Mouse (Mus musculus) MEL (cell line): ENCODE measurements around the gene Ier3.

ENCODE experiments used
- CHD1 ChIP-seq: IDR thresholded peaks from 2 replicates; pipeline ENCODE4 v1.6.1; 2012; ENCODE audit warnings: low read depth, mild to moderate bottlenecking, inconsistent platforms, low read length, improper control_type of control experiment
- CTCF ChIP-seq, 3 experiments: IDR thresholded peaks in 2 of 3; conservative IDR thresholded peaks in 1 of 3; 2 replicates each; pipeline ENCODE4 v1.5.1; 2011 to 2012; ENCODE audit warnings: low read length in 3 of 3, low read depth in 2 of 3, mild to moderate bottlenecking in 2 of 3, improper control_type of control experiment in 1 of 3, inconsistent platforms in 1 of 3, mixed read lengths in 1 of 3, moderate library complexity in 1 of 3; ENCODE audit not compliant: control insufficient read depth in 1 of 3, insufficient read depth in 1 of 3, poor library complexity in 1 of 3, severe bottlenecking in 1 of 3
- EP300 ChIP-seq, 2 experiments: IDR thresholded peaks; 2 replicates each; pipeline ENCODE4 v1.6.1; 2011; ENCODE audit warnings: improper control_type of control experiment in 2 of 2, low read length in 2 of 2, low read depth in 1 of 2, mild to moderate bottlenecking in 1 of 2
- GABPA ChIP-seq: IDR thresholded peaks from 2 replicates; pipeline ENCODE4 v1.6.1; 2012; ENCODE audit warnings: low read depth, mild to moderate bottlenecking, inconsistent platforms, low read length, improper control_type of control experiment, moderate library complexity
- JUND ChIP-seq: IDR thresholded peaks from 2 replicates; pipeline ENCODE4 v1.6.1; 2011; ENCODE audit warnings: low read depth, mild to moderate bottlenecking, improper control_type of control experiment, low read length
- MAZ ChIP-seq: IDR thresholded peaks from 2 replicates; pipeline ENCODE4 v1.6.1; 2012; ENCODE audit warnings: low read depth, mild to moderate bottlenecking, inconsistent platforms, low read length, improper control_type of control experiment
- POLR2A ChIP-seq, 2 experiments: IDR thresholded peaks; 2 replicates each; pipeline ENCODE4 v1.6.1; 2011 to 2012; ENCODE audit warnings: low read length in 2 of 2, mild to moderate bottlenecking in 2 of 2, control low read depth in 1 of 2, improper control_type of control experiment in 1 of 2, low read depth in 1 of 2, moderate library complexity in 1 of 2; ENCODE audit not compliant: control insufficient read depth in 1 of 2, insufficient read depth in 1 of 2, poor library complexity in 1 of 2
- TAL1 ChIP-seq: IDR thresholded peaks from 2 replicates; pipeline ENCODE4 v1.6.1; 2012; ENCODE audit warnings: mild to moderate bottlenecking, inconsistent platforms, low read length, moderate library complexity, mixed read lengths
- TCF12 ChIP-seq: IDR thresholded peaks from 2 replicates; pipeline ENCODE4 v1.6.1; 2014; ENCODE audit warnings: low read depth, mild to moderate bottlenecking, inconsistent platforms, low read length, improper control_type of control experiment, moderate library complexity
- ZKSCAN1 ChIP-seq: IDR thresholded peaks from 2 replicates; pipeline ENCODE4 v1.6.1; 2012; ENCODE audit warnings: low read depth, mild to moderate bottlenecking, inconsistent platforms, low read length, improper control_type of control experiment, moderate library complexity
- ZMIZ1 ChIP-seq: IDR thresholded peaks from 2 replicates; pipeline ENCODE4 v1.6.1; 2012; ENCODE audit warnings: low read depth, mild to moderate bottlenecking, inconsistent platforms, low read length, improper control_type of control experiment, moderate library complexity

- no peak for TF ChIP-seq ZMIZ1
- TF ChIP-seq CTCF (IDR thresholded peaks at IDR 0.05 in 2 of 3, conservative IDR thresholded peaks at IDR 0.05 in 1 of 3; ENCODE audit: control insufficient read depth in 1 of 3, insufficient read depth in 1 of 3, low read depth in 2 of 3, low read length in 3 of 3, poor library complexity in 1 of 3, severe bottlenecking in 1 of 3): no peak
- no peak for TF ChIP-seq EP300 (IDR thresholded peaks at IDR 0.05; ENCODE audit: low read depth in 1 of 2, low read length in 2 of 2)
- TF ChIP-seq CHD1: no peak
- TF ChIP-seq TCF12: no peak
- no peak for TF ChIP-seq TAL1
- TF ChIP-seq ZKSCAN1: no peak
- TF ChIP-seq MAZ: no peak
- TF ChIP-seq JUND: no peak
- TF ChIP-seq POLR2A (IDR thresholded peaks at IDR 0.05; ENCODE audit: control insufficient read depth in 1 of 2, insufficient read depth in 1 of 2, low read depth in 1 of 2, low read length in 2 of 2, poor library complexity in 1 of 2): no peak
- no peak for TF ChIP-seq GABPA
These were observed 47.5 kb downstream of the Ier3 start for GRCm38 (mm10) chr17:35868961-35869345.
